Mouse (Mus musculus) gastrocnemius, postnatal 14 days (tissue): Measurements from ENCODE around the gene Mx1. TPM values are rescaled to one million over a fixed set of nuclear protein-coding genes. Genes with fewer than 3 reads are reported as not detected.
A peak's percentile ranks its signal among the peaks of the same experiment; 100 is the strongest.

Experiments
- DNase-seq: peaks from one replicate; pipeline ENCODE4 v3.0.0; 2021; ENCODE audit warnings: mixed read lengths
- intact Hi-C: fragments of 180-260 bp; cut with DNase I; formaldehyde crosslinking; loops from one replicate; pipeline ENCODE4 v1.15.1; 2025; ENCODE audit warnings: low total_unique reads
- long read RNA-seq, 2 experiments: library from polyadenylated mRNA; stranded (forward); transcript quantifications; one replicate each; pipeline ENCODE4 v2.0.0; 2021
- total RNA-seq, 2 experiments: library from RNA; stranded (reverse); gene quantifications; 2 replicates each; pipeline ENCODE4 v1.2.3; 2021

Gene Mx1
- under 1 TPM; 0.11 to 0.45 TPM for total RNA-seq
- long read RNA-seq, experiment 1: 0 reads
- long read RNA-seq, experiment 2: 0 reads

DNA sequence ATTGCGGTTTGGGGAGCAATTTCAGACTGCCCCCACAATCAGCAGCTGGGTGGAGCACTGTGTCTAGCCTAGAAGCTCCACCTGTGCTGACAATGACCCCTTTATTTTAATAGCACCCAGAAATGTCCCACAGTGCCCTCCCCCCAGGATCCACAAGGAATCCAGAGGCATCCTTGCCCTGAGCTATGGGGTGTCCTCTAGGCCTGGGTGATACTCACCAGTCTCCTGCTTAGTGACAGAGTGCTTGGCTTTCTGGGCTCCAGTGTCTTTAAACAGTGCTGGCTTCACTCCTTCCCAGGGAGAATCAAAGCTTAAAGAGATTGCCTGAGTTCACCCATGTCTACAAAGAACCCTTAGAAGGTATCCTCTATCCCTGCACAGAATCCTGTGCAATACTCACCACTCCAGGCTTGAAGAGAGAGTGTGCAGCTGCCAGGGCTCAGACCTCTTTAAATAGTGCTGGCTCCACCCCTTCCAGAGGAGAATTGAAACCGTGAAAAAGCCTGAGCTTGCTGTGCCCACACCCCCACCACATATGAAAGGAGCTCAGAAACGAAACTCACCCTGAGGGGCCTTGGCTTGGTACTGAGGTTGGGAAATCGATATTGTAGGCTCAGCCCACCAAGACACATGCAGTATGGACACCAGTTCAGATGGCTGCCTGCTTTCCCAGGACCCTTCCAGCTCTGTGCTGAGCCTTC lies at the start of gene Mx1:
Gene Mx1 (minus strand): TSS at position 427 of the 701 bp plus-strand sequence.
- intact Hi-C loops: loop anchor here (10.0 kb wide), 1 partner anchor 148 kb away; no protein-coding TSS in a partner anchor
- no peak for DNase-seq

DNA sequence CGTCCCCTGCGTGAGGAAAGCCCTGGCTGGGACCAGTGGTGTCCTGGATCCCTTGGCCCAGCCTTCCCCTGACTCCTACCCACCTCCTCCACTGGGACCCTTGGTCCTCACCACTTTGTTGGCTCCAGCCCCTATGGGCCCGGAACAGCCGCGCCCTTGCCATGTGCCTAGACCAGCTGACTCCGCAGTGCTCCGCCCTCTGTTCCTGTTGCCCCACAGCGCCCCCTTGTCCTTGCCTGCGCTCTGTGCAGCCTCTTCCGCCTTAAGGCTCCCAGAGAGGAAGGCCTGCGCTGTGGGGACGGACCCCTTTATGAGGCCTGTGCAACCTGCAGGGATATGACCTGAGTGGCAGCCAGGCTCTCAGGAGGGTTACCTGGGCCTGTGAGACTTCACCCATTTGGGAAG lies 49.6 kb upstream of the Mx1 start:
- DNase-seq: no peak
- intact Hi-C loops: no loop called here

DNA sequence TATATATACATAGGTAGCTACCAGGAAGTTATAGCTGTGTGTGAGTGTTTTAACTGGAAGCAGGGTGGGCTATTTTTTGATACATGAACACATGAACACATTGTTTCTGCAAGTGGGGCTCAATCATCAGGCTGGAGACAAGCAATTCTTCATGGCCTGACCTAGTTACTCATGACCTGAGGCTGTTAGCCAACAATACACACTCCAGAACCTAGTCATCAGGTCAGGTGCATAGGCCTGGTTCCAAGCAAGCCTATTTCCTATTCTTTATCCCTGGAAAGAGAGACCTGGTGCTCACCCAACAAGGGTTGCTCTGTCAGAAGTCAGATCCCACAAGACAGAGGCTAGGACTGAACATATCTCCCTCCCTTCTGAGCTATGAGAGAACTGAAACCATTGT lies 48.8 kb upstream of the Mx1 start:
- no peak for DNase-seq
- intact Hi-C loops: no loop called here

DNA sequence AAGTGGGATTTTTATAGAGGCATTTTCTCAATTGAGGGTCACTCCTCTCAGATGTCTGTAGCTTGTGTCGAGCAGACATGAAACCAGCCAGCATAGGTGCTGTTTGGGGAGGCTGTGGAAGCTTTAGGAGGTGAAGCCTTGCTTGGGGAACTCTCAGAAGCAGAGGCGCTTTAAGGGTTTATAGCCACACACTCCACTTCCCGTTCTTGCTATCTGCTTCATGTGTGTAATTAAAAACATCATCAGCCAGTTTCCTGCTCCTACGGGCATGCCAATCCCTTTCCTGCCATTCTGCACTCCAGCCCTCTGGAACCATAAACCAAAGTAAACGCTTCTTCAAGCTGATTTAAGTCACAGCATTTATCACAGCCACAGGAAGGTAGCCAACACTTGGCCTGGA lies 48.1 kb upstream of the Mx1 start:
- DNase-seq: no peak
- intact Hi-C loops: no loop called here

DNA sequence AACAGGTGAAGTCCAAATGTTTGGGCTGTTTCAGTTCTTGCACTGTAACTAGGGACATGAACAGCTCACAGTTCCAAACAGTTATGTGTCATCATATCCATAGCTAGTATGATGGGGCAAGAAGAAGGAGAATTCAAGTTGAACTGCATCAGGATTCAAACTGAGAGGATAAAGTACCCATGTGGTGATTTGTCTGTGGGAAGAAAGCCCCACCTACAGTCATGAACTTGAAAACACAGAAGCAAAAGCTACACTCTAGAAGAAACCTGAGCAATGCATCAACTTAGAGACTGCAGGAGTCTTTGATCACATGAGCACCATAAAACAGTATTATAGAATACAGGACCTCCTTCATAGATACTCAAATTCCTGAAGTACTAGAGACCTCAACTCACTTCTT lies 45.1 kb upstream of the Mx1 start:
- no peak for DNase-seq
- intact Hi-C loops: no loop called here

DNA sequence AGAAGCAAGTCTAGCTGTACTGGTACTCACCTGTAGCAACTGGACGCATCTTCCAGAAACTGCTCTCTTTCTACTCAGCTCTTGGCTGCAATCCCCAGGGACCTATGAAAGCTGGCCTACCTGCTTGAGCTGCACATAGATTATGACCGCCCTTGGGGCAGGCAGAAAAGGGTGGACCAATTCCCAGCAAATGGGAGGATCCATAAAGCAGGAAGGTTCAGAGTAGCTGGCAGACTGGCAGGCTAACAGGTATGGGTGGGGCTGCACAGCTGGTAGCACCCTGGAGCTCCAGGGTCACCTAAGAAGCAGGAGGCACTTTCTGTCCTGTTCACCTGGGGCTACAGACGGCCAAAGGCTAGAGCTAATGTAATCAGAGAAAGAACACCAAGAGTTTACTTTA lies 42.1 kb upstream of the Mx1 start:
- intact Hi-C loops: no loop called here
- no peak for DNase-seq

DNA sequence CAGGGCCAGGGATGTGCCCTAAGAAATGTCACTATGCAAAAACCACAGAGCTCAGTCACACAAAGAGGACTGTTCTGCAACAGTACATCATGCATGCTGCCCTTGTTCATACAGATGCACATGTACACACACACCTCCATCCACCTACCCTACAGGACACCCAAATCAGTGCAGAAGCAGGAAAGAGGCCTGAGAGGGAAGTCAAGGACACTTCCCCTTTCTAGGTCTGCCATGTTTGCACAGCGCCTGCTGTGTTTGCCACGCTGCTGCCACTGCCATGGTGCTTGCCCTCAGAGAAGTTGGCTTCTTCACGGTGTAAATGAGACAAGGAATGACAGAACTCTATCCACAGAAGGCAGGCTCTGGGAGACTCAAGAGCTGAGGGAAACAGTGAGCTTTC lies 41.1 kb upstream of the Mx1 start:
- intact Hi-C loops: no loop called here
- DNase-seq: no peak

DNA sequence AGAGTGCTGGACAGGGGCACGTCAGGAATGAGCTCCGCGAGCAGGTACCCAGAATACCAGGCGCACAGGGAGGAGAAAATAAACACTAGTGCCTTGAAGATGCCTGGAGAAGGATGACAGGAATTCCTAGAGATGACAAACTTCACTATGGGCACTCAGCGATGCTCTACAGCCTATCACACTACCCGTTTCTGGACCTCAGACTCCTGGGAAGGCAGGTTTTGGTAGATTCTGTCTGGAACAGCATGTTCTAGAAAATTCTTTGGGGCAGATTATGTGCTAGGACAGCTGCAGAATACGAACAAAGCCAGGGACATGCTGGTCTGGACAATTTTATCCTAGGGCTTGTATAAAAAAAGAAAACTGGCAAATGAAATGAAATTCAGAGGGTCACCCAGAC lies 38.2 kb upstream of the Mx1 start:
- intact Hi-C loops: no loop called here
- DNase-seq: no peak

DNA sequence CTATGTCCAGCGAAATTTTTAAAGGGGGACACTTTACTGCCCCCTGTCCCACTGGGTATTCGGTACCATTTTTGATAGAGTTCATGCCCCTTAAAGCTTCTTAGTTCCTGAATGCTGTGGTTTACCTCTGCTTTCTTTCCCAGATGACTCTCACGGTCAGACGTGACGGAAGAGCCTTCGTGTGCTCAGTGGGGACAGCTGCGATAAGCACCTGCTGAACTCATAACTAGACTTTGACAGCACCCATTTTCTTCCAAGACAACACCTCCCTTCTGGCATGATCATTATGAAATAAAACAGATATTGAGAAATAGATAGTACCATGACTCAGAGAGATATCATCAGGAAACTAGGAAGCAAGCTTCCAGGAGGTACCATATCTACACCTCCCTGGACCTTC lies 36.7 kb upstream of the Mx1 start:
- intact Hi-C loops: no loop called here
- no peak for DNase-seq

DNA sequence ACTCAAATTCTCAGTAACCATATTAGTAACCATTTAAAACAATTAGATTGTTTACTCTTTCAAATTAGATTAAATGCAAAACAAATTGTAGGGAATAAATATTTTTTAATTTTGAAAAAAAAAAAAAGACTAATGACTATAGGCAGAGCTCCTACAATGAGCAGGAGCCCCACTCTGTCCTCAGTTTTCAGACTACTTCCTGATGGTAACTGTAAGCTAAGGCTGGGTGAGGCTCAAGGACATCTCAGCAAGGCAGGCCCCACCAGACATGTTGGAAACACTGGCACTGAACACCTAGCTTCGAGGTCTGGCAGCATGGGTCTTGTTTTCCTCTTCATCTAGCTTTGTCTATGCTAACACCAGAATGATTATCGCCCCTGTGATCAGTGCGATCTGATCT lies 35.4 kb upstream of the Mx1 start:
- no peak for DNase-seq
- intact Hi-C loops: no loop called here

DNA sequence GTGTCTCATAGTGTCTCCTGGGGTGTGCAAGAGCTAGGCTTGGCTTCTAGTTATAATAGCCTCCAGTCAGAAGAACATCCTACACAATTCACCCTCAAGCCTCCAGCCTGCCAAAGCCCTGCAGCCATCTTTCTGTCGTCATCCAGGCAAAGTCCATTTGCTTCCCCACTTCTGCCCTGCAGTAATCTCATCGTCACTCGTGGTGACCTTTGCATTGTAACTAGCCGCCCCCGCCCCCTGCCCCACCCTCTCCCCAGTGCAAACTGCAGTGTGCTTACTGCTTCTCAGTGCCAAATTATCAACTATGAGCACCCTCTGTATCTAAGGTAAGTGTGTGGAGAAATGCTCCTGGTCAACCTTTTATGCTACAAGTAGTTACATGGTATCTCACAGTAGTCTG lies 35.0 kb upstream of the Mx1 start:
- intact Hi-C loops: no loop called here
- no peak for DNase-seq

DNA sequence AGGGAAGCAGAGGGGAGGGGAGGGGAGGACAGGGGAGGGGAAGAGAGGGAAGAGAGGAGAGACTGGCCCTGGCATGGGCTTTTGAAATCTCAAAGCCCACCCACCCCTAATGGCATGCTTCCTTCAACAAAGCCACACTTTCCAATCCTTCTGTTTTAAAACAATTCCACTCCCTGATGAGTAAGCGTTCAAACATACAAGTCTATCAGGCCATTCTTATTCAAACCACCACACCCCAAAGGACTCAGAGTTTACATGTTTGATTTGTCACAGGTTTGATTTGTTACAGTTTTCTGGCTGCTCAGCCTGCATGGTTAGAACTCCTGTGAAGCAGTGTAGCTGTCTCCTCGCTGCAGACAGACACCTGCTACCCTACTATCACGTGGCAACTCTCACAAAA lies 33.3 kb upstream of the Mx1 start:
- DNase-seq: no peak
- intact Hi-C loops: no loop called here

DNA sequence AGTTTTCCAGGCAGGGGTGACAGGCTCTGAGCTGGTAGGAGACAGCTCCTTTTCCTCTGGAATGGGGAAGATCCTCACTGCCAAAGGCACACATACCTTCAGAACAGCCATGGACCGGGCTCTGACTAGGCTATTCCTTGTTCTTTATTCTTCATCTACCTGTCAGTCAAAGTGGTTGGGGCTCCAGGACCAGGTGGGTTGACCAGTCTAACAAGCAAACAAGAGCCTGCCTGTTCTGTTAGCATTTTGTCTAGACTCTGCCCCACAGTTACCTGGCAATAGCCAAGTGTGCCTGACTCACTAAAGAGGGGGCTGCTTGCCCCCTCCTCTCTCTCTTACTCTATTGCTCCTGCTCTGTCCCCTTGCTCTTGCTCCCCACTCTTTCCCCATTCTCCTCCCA lies 29.7 kb upstream of the Mx1 start:
- no peak for DNase-seq
- intact Hi-C loops: no loop called here

DNA sequence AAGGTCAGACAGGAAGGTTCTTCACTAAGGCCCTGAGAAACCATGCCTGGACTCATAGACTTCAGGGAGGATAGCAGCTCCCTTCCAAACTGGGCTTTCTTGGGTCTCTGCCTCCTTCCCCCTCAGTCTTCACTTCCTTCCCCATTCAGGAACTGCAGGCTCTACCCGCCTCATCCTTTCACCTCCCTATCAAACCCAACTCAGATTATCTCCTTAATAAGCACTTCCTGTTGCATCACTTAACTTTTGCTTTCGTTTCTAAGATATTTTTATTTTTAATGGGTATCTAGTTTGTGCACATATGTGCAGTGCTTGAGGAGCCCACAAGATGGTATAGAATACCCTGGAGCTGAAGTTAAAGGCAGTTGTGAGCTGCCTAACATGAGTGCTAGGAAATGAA lies 15.9 kb upstream of the Mx1 start:
- DNase-seq: no peak
- intact Hi-C loops: no loop called here

DNA sequence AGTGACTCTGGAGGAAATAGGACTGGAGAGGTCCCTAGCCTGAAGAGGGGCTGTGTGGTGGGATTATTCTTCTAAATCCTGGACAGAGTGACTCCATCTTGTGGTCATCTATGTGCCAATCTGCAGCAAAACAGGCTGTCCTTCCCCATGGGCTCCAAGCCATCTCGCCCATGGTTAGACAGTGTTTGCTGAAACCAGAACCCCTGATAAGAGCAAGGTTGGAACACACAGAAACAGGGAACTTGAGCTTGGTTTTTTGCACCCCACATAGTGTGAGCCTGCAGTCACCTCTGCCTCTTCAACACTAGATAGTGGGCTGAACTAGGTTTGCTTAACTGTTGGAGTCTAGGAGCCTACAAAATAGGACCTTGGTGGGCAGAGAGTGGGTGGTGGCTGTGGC lies 13.8 kb upstream of the Mx1 start:
- intact Hi-C loops: no loop called here
- no peak for DNase-seq

DNA sequence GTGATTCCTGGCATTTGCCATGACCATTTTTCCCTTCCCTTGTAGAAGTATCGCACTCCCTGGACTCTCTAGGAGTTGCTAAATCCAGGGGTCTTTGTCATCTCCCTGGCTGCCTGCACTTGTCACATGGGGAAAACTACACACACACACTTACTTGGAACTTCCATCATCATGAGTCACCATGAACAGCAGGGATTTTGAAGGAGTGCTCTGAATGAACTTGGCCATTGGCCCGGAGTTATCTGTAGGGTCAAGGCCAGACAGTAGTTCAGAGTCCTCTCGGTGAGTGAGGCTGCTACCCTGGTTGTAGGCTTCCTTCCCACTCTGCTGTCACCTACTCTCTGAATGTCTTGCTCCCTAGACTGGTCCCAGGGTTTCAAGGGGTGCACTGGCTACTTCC lies 12.9 kb upstream of the Mx1 start:
- intact Hi-C loops: no loop called here
- DNase-seq: peak; percentile 48

DNA sequence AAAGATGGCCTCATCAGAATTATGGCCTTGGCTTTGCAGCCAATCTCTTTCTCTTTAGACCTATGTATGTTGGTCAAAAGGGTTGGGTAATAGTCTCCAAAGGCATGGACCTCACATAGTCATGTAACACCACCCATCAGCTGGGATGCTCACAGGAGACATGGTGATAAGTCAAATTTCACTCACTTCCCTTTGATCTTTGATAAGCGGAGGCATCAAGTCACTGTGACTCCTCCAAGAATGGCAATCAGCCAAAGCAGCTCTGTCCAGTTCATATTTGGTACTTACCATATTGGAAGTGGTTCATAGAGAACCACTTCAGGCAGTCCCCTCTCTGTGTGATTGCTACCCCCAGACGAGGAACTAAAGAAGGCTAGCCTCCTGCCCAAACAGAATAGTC lies 12.0 kb upstream of the Mx1 start:
- intact Hi-C loops: no loop called here
- no peak for DNase-seq

DNA sequence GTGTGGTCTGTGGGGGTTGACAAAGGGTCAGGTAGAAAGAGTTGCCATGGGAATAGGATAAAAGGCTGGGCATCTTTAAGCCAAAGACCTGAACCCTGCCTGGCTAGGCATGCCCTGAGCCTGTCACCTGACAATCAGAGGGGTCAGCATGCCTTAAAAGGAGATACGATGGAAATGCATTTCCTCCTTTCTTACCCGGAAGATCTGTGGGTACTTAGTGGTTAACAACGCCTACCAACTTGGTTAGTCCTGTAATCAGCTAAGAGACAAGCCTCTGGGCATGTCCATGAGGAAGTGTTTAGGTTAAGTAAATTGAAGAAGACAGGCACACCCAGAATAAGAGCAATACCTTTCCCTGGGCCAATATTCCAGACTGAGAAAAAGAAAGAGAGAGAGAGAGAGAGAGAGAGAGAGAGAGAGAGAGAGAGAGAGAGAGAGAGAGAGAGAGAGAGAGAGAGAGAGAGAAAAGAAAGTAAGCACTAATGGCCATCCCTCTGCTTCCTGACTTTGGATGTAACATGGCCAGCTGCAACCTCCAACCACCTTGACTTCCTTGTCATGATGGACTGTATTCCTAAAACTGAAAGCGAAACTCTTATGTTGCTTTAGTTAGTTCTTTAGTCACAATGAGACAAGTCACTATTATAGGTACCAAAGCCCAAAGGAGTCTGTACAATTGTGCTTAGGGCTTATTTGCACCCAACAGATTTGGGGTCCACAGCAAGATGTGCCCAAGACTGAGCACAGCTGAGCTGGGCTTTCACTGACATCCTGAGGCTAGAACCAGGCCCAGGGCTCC lies 5.5 kb upstream of the Mx1 start:
- no peak for DNase-seq
- intact Hi-C loops: loop anchor here (10.0 kb wide), 1 partner anchor 153 kb away; no protein-coding TSS in a partner anchor

DNA sequence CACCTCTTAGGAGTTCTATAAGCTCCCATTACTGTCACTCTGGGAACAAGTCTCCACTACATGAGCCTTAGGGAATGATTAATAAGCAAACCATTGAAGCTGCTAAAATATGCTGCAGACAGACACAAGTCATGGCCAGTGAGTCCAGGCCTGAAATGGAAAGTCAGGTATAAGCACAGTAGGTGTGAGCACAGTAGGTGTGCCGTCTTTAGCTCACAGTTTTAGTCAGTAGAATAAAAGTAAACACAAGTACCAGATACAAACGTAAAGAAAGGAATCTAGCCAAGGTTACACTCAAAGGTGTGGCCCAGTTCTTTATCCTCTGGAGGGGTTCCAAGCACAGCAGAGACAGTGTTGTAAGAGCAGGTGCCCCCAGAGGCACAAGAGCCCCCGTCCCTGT lies 4.8 kb upstream of the Mx1 start:
- no peak for DNase-seq
- intact Hi-C loops: loop anchor here (10.0 kb wide), 1 partner anchor 153 kb away; no protein-coding TSS in a partner anchor

DNA sequence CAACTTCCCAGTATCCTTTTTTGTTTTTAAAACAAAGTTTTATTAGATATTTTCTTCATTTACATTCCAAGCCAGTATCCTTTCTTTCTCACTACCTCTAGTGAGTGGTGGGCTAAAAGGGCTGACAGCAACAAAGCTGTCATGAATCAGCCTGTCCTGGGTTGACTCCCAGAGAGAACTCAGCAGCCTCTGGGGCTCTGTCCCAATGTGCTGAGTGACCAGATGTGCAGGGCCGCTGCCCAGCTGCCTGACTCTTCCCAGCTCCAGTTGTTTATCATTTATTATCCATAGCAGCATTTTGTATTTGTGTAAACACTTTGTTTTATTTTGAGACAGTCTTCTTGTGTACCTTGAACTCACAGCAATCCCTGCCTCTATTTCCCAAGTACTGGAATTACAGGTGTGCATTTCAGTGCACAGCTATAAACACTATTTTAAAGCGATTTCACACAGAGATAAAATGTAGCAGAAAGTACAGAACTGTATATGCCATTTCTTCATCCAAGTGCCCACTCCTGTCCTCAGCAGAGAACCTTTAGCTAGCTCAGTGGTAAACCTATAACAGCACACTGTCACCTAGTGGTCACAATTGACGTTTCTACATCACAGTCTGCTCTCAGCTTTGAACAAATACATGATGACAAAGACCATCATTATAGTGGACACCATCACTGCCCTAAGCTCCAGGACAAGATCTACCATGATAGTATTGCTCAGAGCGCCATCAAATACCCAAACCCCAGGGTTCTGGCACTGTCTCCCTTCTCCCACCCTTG lies 3.7 kb upstream of the Mx1 start:
- intact Hi-C loops: loop anchor here (10.0 kb wide), 1 partner anchor 152 kb away; no protein-coding TSS in a partner anchor
- peak; percentile 10 for DNase-seq
